Mouse (Mus musculus) adrenal gland, postnatal 14 days (tissue): ENCODE measurements around the gene Gm21887. TPM values are rescaled to one million over a fixed set of nuclear protein-coding genes. Genes with fewer than 3 reads are reported as not detected.
"Not testable (repeated sequence)": the region's sequence is repeated elsewhere in the genome, so short reads cannot be mapped to it uniquely, and the experiment has no call there.

Source experiments
- DNase-seq: peaks from one replicate; pipeline ENCODE4 v3.0.0; 2021; ENCODE audit warnings: mixed read lengths
- total RNA-seq: library from RNA; stranded (reverse); gene quantifications from 2 replicates; pipeline ENCODE4 v1.2.3, GENCODE M21; 2021

Gm21887 gene
- total RNA-seq, 1 experiment from 2014 or later = 342 TPM

DNA sequence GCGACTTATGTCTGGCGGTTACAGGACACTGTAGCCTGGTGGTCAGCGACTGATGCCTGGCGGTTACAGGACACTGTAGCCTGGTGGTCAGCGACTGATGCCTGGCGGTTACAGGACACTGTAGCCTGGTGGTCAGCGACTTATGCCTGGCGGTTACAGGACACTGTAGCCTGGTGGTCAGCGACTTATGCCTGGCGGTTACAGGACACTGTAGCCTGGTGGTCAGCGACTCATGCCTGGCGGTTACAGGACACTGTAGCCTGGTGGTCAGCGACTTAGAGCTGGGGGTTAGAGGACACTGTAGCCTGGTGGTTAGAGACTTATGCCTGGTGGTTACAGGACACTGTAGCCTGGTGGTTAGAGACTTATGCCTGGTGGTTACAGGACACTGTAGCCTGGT is 4.0 kb downstream of the Gm21887 start:
- not testable (repeated sequence) for DNase-seq

DNA sequence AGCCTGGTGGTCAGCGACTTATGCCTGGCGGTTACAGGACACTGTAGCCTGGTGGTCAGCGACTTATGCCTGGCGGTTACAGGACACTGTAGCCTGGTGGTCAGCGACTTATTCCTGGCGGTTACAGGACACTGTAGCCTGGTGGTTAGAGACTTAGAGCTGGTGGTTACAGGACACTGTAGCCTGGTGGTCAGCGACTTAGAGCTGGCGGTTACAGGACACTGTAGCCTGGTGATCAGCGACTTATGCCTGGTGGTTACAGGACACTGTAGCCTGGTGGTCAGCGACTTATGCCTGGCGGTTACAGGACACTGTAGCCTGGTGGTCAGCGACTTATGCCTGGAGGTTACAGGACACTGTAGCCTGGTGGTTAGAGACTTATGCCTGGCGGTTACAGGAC is 4.6 kb downstream of the Gm21887 start:
- DNase-seq = not testable (repeated sequence)

DNA sequence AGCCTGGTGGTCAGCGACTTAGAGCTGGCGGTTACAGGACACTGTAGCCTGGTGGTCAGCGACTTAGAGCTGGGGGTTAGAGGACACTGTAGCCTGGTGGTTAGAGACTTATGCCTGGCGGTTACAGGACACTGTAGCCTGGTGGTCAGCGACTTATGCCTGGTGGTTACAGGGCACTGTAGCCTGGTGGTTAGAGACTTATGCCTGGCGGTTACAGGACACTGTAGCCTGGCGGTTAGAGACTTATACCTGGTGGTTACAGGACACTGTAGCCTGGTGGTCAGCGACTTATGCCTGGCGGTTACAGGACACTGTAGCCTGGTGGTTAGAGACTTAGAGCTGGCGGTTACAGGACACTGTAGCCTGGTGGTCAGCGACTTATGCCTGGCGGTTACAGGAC is 6.4 kb downstream of the Gm21887 start:
- DNase-seq = not testable (repeated sequence)

DNA sequence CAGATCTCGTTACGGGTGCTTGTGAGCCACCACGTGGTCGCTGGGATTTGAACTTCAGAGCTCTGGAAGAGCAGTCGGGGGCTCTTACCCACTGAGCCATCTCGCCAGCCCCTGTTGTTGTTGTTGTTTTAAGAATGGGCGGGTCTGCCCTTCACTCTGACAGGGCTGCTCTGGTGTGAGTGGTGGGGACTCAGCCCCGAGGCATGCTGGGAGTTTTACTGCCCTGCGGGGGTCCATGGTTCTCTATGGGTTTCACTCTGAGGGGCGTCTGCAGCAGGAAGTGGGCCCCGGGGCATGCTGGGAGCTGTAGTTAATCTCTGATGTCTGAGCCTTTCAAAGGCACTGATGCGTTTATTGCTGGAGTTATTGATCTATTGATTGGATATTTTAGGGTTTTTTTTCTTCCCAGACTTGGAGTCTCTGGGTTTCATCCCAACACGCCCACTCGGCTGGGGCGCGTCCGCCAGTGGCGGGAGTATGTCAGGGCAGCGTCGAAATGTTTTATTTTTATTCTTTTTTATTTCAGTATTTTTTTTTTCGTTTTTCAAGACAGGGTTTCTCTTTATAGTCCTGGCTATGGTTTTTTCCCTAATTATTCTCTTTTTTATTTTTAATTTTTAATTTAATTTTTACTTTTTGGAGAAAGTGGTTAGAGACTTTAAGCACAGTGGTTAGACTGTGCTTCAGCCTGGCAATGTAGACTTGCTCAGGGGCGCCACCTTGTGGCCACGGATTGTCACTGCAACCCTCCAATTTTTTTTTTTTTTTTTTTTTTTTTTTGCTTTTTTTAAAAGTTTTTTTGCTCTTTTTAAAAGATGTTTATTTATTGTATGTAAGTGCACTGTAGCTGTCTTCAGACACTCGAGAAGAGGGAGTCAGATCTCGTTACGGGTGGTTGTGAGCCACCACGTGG is 8.1 kb downstream of the Gm21887 start:
- DNase-seq = peak; percentile 85

DNA sequence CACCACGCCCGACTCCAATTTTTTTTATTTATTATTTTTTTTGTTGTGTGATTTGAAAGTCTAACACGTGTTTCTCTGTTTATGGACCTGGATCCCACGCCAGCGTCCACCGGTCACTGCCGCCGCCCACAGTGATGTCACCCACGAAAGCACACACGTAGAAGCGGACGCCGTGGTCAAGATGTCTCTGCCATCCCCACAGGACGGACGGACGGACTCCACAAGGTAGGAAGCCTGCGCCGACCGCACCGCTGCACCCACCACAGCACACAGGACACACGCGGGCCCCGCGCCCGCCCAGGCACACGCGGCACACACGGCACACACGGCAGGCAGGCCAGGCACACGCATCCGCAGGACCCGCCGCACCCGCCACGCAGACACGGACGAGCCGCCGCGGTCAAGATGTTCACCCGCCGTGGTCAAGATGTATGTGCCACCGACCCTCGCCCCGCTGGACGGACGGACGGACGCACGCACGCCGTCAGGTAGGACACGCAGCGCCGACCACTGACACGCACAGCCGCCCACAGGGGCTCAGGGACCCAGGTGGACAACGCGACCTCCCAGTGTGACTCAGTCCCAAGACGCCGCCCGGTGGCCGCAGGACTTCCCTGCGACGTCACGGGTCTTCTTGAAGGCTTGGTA is 9.2 kb downstream of the Gm21887 start:
- DNase-seq = peak; percentile 61

DNA sequence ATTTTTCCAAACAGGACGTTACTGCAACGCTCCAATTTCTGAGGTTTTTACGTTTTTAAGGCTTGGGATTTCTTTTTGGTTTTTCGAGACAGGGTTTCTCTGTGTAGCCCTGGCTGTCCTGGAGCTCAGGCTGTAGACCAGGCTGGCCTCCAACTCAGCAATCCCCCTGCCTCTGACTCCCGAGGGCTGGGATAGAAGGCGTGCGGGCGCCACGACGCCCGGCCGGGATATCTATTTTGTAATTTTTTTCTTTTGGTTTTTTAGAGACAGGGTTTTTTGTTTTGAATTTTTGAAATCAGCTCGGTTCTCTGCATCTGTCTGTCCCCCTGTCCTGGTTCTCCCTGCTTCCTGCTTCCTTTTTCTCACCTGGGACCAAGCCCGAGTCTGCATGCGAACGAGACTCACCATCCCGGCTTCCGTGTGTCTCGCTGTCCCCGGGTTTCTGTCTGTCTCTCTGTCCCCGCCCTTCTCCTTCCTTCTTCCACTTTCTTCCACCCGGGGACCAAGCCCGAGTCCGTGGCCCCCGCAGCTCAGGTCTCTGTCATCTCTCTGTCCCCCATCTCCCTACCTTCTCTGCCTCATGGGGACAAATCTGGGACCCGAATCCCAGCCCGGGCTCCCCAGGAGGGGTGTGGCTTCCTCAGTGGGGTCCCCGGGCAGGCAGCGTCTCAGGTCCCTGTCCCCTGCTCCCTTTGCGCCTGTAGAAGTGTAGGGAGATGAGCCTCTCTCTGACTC is 9.9 kb downstream of the Gm21887 start:
- DNase-seq = peak; percentile 42

DNA sequence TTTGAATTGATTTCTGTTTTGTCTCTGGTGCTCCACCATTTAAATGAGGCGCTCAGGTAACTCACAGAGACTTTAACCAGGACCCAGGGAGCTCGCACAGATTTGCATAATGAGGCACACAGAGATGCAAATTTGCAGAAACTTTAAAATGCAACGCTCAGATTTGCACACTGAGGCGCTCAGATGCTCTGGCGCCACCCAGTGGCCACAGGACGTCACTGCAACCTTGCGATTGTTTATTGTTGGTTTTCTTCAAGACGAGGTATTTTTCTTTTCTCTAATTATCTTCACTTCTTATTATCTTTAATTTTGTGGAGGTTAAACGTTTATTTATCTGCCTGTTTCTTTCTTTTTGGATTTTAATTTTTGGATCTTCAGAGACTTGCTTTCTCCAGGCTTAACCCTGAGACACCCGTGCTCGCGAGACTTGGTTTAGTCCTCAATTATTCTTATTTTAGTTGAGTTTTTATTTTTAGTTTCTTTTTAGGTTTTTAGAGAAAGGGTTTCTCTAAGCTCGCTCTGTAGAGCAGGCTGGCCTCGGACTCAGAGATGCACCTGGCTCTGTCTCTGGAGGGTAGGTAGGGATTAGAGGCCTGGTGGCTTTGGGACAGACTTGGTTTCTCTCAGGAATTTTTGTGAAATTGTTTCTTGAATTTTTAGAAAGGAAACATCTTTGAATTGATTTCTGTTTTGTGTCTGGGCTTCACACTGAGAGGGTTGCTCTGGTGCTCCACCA is 10.7 kb downstream of the Gm21887 start:
- DNase-seq = peak; percentile 88

DNA sequence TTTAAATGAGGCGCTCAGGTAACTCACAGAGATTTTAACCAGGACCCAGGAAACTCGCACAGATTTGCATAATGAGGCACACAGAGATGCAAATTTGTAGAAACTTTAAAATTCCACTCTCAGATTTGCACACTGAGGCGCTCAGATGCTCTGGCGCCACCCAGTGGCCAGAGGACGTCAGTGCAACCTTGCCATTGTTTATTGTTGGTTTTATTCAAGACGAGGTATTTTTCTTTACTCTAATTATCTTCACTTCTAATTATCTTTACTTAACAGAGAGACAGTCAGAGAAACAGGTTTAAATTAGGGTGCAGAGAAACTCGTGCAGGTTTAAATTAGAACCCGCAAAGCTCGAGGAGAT is 11.2 kb downstream of the Gm21887 start:
- DNase-seq = peak; percentile 82

DNA sequence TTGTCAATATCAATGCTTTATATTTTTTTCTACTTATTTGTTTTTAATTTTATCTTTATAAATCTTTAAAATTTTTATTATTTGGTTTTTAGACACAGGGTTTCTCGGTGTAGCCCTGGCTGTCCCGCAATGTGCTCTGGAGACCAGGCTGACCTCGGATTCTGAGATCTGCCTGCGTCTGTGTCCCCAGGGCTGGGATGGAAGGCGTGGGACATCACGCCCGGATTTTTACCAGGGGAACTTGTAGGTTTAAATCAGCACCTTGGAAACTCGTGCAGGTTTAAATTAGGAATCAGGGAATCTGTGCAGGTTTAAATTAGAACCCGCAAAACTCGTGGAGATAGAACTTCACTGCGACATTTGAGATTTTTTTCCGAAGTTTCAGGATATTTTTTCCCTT is 11.7 kb downstream of the Gm21887 start:
- DNase-seq = peak; percentile 20

DNA sequence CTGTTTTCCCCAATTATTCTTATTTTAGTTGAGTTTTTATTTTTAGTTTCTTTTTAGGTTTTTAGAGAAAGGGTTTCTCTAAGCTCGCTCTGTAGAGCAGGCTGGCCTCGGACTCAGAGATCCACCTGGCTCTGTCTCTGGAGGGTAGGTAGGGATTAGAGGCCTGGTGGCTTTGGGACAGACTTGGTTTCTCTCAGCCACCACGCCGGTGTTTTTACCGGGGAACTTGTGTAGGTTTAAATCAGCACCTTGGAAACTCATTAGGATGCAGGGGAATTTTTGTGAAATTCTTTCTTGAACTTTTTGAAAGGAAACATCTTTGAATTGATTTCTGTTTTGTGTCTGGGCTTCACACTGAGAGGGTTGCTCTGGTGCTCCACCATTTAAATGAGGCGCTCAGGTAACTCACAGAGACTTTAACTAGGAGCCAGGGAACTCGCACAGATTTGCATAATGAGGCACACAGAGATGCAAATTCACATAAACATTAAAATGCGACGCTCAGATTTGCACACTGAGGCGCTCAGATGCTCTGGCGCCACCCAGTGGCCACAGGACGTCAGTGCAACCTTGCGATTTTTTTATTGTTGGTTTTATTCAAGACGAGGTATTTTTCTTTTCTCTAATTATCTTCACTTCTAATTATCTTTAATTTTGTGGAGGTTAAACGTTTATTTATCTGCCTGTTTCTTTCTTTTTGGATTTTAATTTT is 12.4 kb downstream of the Gm21887 start:
- peak; percentile 72 for DNase-seq

Other genes with a start within 250 kb of the Gm21887 start
- gene 4933400A11Rik, start 230.0 kb upstream of the Gm21887 start, total RNA-seq = not detected in 2 replicates